19 mouse cellular contexts compared by ENCODE assay signal in the genomic region with DNA sequence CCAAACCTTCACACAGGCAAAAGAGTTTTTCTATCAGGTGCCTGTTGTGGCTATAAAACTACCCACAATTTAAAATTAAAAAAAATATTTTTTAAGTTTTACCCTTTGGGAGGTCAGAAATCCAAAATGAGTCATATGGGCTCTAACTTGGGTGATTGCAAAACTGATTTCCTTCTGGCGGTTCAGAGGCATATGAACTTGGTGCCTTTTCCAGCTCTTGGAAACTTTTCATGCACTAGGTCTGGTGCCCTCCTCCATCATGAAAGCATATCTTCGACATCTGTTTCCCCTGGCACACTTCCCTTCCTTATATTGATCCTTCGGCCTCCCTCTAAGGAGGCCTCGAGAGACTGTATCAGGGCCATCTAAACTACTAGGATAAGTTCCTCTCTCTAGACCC.
DNase-seq lines count a peak whose midpoint lies in the region; ATAC-seq lines count a peak whose summit lies in the region.
"Had no signal": no experiment of that assay in that cellular context is flagged by ENCODE, and none has a peak within 500 bp of the region (broad histone marks: within the 10 kb centered on the region; RNA-seq: fewer than 3 reads in every experiment).

No protein-coding gene starts in this region.

- ATAC-seq in granulocyte monocyte progenitor cell, adult 5-6 weeks (replicated peaks; ENCODE audit: poor library complexity, severe bottlenecking), result peak; percentile 61
- ATAC-seq: forebrain, embryonic 13.5 days; forebrain, postnatal 0 days; intestine, embryonic 16.5 days had no signal

- intact Hi-C loops in heart, postnatal 36 days (cut with DNase I), result no loop called here

- DNase-seq in heart, adult 11 months, result peak; percentile 73
- DNase-seq in heart, postnatal 36 days, result no peak
- DNase-seq in 3T3-L1 (ENCODE audit: low read depth, low spot score) (peak; percentile 62), NIH3T3 (ENCODE audit: low read depth) (peak; percentile 39)
- DNase-seq in kidney, postnatal 10 days, result no peak
- DNase-seq in Muller cell, postnatal 12 days (ENCODE audit: inconsistent ontology term), result no peak
- DNase-seq: adrenal gland, adult 8-10 months; adrenal gland, postnatal 25 days; cerebellum, adult 11-12 months; cerebellum, adult 8-10 months; forebrain, postnatal 0 days; gastrocnemius, adult 2 months; gastrocnemius, postnatal 14 days; heart, adult 2 months; heart, postnatal 14 days; kidney, adult 2 months had no signal

Comparison
In these comparisons a context has a peak if more than half of its experiments do, and no peak if none do; other contexts are left out.
1. DNase-seq: peak in heart, adult 11 months (single experiment), 3T3-L1 (single experiment) and NIH3T3 (single experiment); none in heart, postnatal 36 days (0 of 2), kidney, postnatal 10 days (single experiment) and Muller cell, postnatal 12 days (single experiment).